Mouse (Mus musculus) forebrain, embryonic 16.5 days (tissue): ENCODE data around the gene Lamtor1. TPM values are rescaled to one million over a fixed set of nuclear protein-coding genes. Genes with fewer than 3 reads are reported as not detected.

Experiments
- ATAC-seq: fragments of 200-750 bp; cut with Nextera tagmentation; 2 replicates; pipeline ENCODE4 v1.8.0; 2017; ENCODE audit warnings: mild to moderate bottlenecking, moderate library complexity
- H3K27ac ChIP-seq: fragments of 300-500 bp; sonication (generic); 2 replicates; pipeline ENCODE4 v1.5.1; 2014; ENCODE audit warnings: low read length, control low read depth
- H3K27me3 ChIP-seq: fragments of 300-500 bp; sonication (generic); replicated peaks from 2 replicates; pipeline ENCODE4 v1.6.1; 2014; ENCODE audit warnings: low read length; ENCODE audit not compliant: control insufficient read depth, insufficient read depth
- H3K36me3 ChIP-seq: fragments of 300-500 bp; sonication (generic); 2 replicates; pipeline ENCODE4 v1.6.1; 2014; ENCODE audit not compliant: control insufficient read depth, insufficient read depth
- H3K4me1 ChIP-seq: fragments of 300-500 bp; sonication (generic); replicated peaks from 2 replicates; pipeline ENCODE4 v1.6.1; 2014; ENCODE audit warnings: low read length; ENCODE audit not compliant: control insufficient read depth, insufficient read depth
- H3K4me2 ChIP-seq: fragments of 300-500 bp; sonication (generic); 2 replicates; pipeline ENCODE4 v1.6.1; 2014; ENCODE audit warnings: mild to moderate bottlenecking, low read length, control low read depth
- H3K4me3 ChIP-seq: fragments of 300-500 bp; sonication (generic); replicated peaks from 2 replicates; pipeline ENCODE4 v1.5.1; 2014; ENCODE audit warnings: mild to moderate bottlenecking, low read length, control low read depth
- H3K9ac ChIP-seq: fragments of 300-500 bp; sonication (generic); replicated peaks from 2 replicates; pipeline ENCODE4 v1.6.1; 2014; ENCODE audit warnings: low read depth, low read length, control low read depth
- H3K9me3 ChIP-seq: fragments of 300-500 bp; sonication (generic); 2 replicates; pipeline ENCODE4 v1.6.1; 2016; ENCODE audit warnings: low read length; ENCODE audit not compliant: control insufficient read depth
- WGBS: fragments of 180-500 bp; shearing (Covaris S2); extraction: QIAGEN DNeasy Blood & Tissue Kit; methylation state at CpG from one replicate; pipeline ENCODE4 v1.1.7; 2014; 5-methylcytosine and 5-hydroxymethylcytosine counted together
- microRNA-seq: library from miRNA; unstranded; fragments of <30 nt; microRNA quantifications from one replicate; pipeline ENCODE4, GENCODE M21; 2017
- polyA plus RNA-seq: library from polyadenylated mRNA; unstranded; fragments of >200 nt; fragmentation: Nextera tagmentation; extraction: Ambion mirVana; gene quantifications from 2 replicates; pipeline ENCODE4 v1.2.1, GENCODE M21; 2015

Gene Lamtor1
- polyA plus RNA-seq, 1 experiment from 2014 or later = 166 TPM

DNA sequence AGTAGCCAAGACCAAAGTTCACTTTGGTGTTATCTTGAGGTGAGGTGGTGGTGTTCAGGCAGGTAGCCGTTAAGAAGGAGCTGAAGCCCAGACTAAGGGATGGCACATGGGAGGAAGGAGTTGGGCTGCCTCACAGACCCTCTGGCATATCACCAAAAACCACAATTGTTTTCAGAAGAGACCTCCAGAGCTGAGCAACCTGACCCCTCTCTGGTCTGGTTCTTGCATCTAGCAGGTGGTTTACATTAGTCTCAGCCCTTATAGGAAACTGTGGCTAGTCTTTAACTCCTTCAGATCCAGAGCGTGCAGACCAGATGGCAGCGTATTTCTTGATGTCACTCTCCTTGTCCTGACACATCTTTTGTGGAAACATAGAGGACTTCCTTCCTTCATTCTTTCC lies 68.0 kb downstream of the Lamtor1 start:
- no peak overlapping the region for H3K4me3 ChIP-seq
- H3K27me3 ChIP-seq = no peaks in the 10 kb centered on the region
- no peak for ATAC-seq
- 80% methylated on average over 3 of the region's 3 CpGs for WGBS
- no peak overlapping the region for H3K27ac ChIP-seq
- H3K9me3 ChIP-seq = no peaks in the 10 kb centered on the region
- no peak overlapping the region for H3K9ac ChIP-seq
- H3K36me3 ChIP-seq = no peaks in the 10 kb centered on the region
- H3K4me2 ChIP-seq = no peak overlapping the region
- peaks cover 30% of the 10 kb centered on the region for H3K4me1 ChIP-seq

DNA sequence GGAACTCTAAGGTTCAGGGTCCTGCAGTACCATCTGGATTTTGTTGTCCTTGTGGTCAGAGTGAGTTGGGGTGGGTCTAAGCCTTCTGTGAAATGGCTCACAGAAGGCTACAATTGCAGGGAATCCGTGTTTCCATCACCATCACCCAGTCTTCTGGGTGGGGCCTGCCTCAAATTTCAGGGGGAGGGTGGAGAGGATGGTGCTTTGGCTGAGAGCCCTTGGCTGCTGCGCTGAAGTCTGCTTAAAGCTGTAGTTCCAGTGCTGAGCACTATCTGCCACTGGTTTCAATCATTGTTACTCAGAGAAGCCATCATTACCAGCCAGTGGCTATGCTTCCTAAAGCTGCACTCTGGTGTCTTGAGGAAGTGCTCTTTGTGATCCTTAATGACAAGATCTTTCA lies 68.8 kb downstream of the Lamtor1 start:
- 49% methylated on average over 2 of the region's 2 CpGs for WGBS
- no peak overlapping the region for H3K4me3 ChIP-seq
- H3K36me3 ChIP-seq = no peaks in the 10 kb centered on the region
- no peaks in the 10 kb centered on the region for H3K9me3 ChIP-seq
- H3K27me3 ChIP-seq = no peaks in the 10 kb centered on the region
- no peak overlapping the region for H3K9ac ChIP-seq
- H3K4me2 ChIP-seq = no peak overlapping the region
- no peak overlapping the region for H3K27ac ChIP-seq
- ATAC-seq = no peak
- peaks cover 25% of the 10 kb centered on the region for H3K4me1 ChIP-seq

Small RNA genes lying within 50 kb of the gene (microRNA-seq; reads per million reads assigned to microRNA genes)
- gene Gm22655 = not detected

Other genes with a start within 250 kb of the Lamtor1 start
- 42.0 and 51.9 TPM in 2 replicates for gene Clpb, start 242.3 kb upstream of the Lamtor1 start, polyA plus RNA-seq
- gene Phox2a, start 87.6 kb upstream of the Lamtor1 start, polyA plus RNA-seq = not detected in 2 replicates
- gene Inppl1, start 67.7 kb upstream of the Lamtor1 start, polyA plus RNA-seq = 20.0 and 20.5 TPM in 2 replicates
- gene Folr2, start 48.7 kb upstream of the Lamtor1 start, polyA plus RNA-seq = 0.65 and 0.94 TPM in 2 replicates
- 68.6 and 72.3 TPM in 2 replicates for gene Anapc15, start 42.2 kb upstream of the Lamtor1 start, polyA plus RNA-seq
- 17.1 and 19.2 TPM in 2 replicates for gene Folr1, start 35.1 kb upstream of the Lamtor1 start, polyA plus RNA-seq
- gene Tomt, start 455 bp downstream of the Lamtor1 start, polyA plus RNA-seq = 0.54 and 0.72 TPM in 2 replicates
- gene Lrrc51, start 28.0 kb downstream of the Lamtor1 start, polyA plus RNA-seq = 9.4 and 9.6 TPM in 2 replicates
- 64.8 and 68.6 TPM in 2 replicates for gene Numa1, start 28.2 kb downstream of the Lamtor1 start, polyA plus RNA-seq
- 3.5 and 5.0 TPM in 2 replicates for gene Il18bp, start 112.8 kb downstream of the Lamtor1 start, polyA plus RNA-seq
- 36.3 TPM in 2 replicates for gene Rnf121, start 159.6 kb downstream of the Lamtor1 start, polyA plus RNA-seq
- gene Xndc1, start 159.6 kb downstream of the Lamtor1 start, polyA plus RNA-seq = 34.8 and 41.2 TPM in 2 replicates
- gene Xntrpc, start 159.8 kb downstream of the Lamtor1 start, polyA plus RNA-seq = 1.3 and 1.7 TPM in 2 replicates
- gene Trpc2, start 177.2 kb downstream of the Lamtor1 start, polyA plus RNA-seq = 0.24 TPM in 1 of 2 replicates, not detected in the other
- 0.10 and 0.48 TPM in 2 replicates for gene Art1, start 195.8 kb downstream of the Lamtor1 start, polyA plus RNA-seq
- 0.70 and 0.71 TPM in 2 replicates for gene Art5, start 203.6 kb downstream of the Lamtor1 start, polyA plus RNA-seq
- gene Chrna10, start 210.9 kb downstream of the Lamtor1 start, polyA plus RNA-seq = 0.08 TPM in 1 of 2 replicates, not detected in the other